Mouse (Mus musculus): Measurements from ENCODE around the gene Dpp4. TPM values are rescaled to one million over a fixed set of nuclear protein-coding genes. Genes with fewer than 3 reads are reported as not detected.

Dpp4 gene
- polyA plus RNA-seq (2017; shearing (Covaris generic)) = 178 TPM

GRCm38 (mm10) chr2:62412081-62412821 is at the start of gene Dpp4:
Gene Dpp4, minus strand, starts transcription at chr2:62412231.

Other genes starting within 250 kb of the Dpp4 start
- gene Gcg, start 71.4 kb upstream of the Dpp4 start, polyA plus RNA-seq (2017; shearing (Covaris generic)) = not detected
- gene Fap, start 161.8 kb upstream of the Dpp4 start, polyA plus RNA-seq (2017; shearing (Covaris generic)) = 0.27 TPM
- 27.0 TPM for gene Ifih1, start 234.0 kb upstream of the Dpp4 start, polyA plus RNA-seq (2017; shearing (Covaris generic))

All from CD4-positive, CD25-positive, alpha-beta regulatory T cell, adult 9 weeks (primary cell).